Mouse (Mus musculus) liver, embryonic 16.5 days (tissue): ENCODE data around the gene Shroom3. TPM values are rescaled to one million over a fixed set of nuclear protein-coding genes. Genes with fewer than 3 reads are reported as not detected.

Source experiments
- ATAC-seq: fragments of 200-750 bp; cut with Nextera tagmentation; 2 replicates; pipeline ENCODE4 v1.8.0; 2017; ENCODE audit warnings: low read depth, mild to moderate bottlenecking, moderate number of reproducible peaks, moderate library complexity
- H3K27ac ChIP-seq: fragments of 300-500 bp; sonication (generic); 2 replicates; pipeline ENCODE4 v1.5.1; 2014; ENCODE audit warnings: mild to moderate bottlenecking, low read length
- H3K27me3 ChIP-seq: fragments of 300-500 bp; sonication (generic); 2 replicates; pipeline ENCODE4 v1.6.1; 2014; ENCODE audit warnings: low read depth, low read length, mixed read lengths; ENCODE audit not compliant: control insufficient read depth, insufficient read depth
- H3K36me3 ChIP-seq: fragments of 300-500 bp; sonication (generic); 2 replicates; pipeline ENCODE4 v1.6.1; 2014; ENCODE audit warnings: mild to moderate bottlenecking; ENCODE audit not compliant: control insufficient read depth, insufficient read depth
- H3K4me1 ChIP-seq: fragments of 300-500 bp; sonication (generic); 2 replicates; pipeline ENCODE4 v1.6.1; 2014; ENCODE audit warnings: low read depth, low read length, mixed read lengths; ENCODE audit not compliant: control insufficient read depth
- H3K4me2 ChIP-seq: fragments of 300-500 bp; sonication (generic); 2 replicates; pipeline ENCODE4 v1.6.1; 2014; ENCODE audit warnings: low read depth, low read length, mixed read lengths
- H3K4me3 ChIP-seq: fragments of 300-500 bp; sonication (generic); 2 replicates; pipeline ENCODE4 v1.5.1; 2014; ENCODE audit warnings: low read depth, mild to moderate bottlenecking, low read length
- H3K9ac ChIP-seq: fragments of 300-500 bp; sonication (generic); 2 replicates; pipeline ENCODE4 v1.6.1; 2014; ENCODE audit warnings: low read depth, low read length
- H3K9me3 ChIP-seq: fragments of 300-500 bp; sonication (generic); replicated peaks from 2 replicates; pipeline ENCODE4 v1.6.1; 2016; ENCODE audit warnings: low read length; ENCODE audit not compliant: control insufficient read depth
- WGBS: fragments of 180-500 bp; shearing (Covaris S2); extraction: QIAGEN DNeasy Blood & Tissue Kit; methylation state at CpG from one replicate; pipeline ENCODE4 v1.1.7; 2014; ENCODE audit not compliant: insufficient replicate concordance; 5-methylcytosine and 5-hydroxymethylcytosine counted together
- polyA plus RNA-seq: library from polyadenylated mRNA; unstranded; fragments of >200 nt; fragmentation: Nextera tagmentation; extraction: Ambion mirVana; gene quantifications from 2 replicates; pipeline ENCODE4 v1.2.1, GENCODE M21; 2015

The Shroom3 gene
- polyA plus RNA-seq, 1 experiment from 2014 or later = 0.31 TPM

DNA sequence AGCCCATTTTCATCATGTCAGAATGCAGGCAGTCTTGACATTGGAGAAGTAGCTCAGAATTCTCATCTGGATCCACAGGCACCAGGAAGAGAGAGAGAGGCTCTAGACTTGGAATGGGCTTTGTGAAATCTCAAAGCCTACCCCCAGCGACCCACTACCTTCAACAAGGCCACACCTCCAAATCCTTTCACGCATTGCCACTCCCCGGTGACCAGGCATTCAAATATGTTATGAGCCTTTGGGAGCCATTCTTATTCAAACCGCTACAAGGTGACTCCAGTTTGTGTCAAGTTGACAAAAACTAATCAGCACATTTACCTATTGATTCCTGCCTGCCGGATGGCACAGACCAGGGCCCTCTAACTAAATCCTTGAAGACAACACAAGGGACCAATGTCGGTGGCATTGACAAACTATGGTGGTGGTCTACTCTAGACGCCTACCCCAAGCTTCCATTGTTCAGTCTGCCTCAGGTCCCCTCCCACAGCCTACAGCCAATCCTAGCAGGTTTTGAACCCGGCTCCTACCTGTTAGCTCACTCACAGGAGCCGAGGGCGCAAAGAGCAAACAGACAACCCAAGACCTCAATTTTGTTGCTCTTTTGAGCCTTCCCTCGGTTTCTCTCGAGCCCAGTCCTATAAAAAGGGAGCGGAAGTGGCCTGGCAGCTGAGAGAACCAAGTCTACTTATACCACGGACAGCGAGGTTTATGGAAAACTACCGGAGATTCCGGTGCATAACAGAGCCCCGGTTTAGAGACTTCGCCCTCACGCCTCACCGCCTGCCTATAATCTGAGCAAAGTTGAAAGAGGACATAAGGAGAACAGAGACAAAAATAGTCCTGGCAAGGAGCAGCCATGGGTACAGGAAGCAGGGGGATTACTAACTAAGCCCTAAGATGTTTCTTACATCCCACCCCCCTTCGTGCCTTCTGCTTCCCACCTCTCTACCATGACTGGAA is 303.7 kb downstream of the Shroom3 start:
- H3K4me1 ChIP-seq = no peaks in the 10 kb centered on the region; the same call in 1 of the 2 replicates
- no peaks in the 10 kb centered on the region for H3K9me3 ChIP-seq
- H3K4me3 ChIP-seq = no peak overlapping the region
- H3K9ac ChIP-seq = no peak overlapping the region
- WGBS = 71% methylated on average over 22 of the region's 22 CpGs
- no peaks in the 10 kb centered on the region for H3K36me3 ChIP-seq
- no peaks in the 10 kb centered on the region for H3K27me3 ChIP-seq
- ATAC-seq = no peak
- no peak overlapping the region for H3K4me2 ChIP-seq
- no peak overlapping the region for H3K27ac ChIP-seq

DNA sequence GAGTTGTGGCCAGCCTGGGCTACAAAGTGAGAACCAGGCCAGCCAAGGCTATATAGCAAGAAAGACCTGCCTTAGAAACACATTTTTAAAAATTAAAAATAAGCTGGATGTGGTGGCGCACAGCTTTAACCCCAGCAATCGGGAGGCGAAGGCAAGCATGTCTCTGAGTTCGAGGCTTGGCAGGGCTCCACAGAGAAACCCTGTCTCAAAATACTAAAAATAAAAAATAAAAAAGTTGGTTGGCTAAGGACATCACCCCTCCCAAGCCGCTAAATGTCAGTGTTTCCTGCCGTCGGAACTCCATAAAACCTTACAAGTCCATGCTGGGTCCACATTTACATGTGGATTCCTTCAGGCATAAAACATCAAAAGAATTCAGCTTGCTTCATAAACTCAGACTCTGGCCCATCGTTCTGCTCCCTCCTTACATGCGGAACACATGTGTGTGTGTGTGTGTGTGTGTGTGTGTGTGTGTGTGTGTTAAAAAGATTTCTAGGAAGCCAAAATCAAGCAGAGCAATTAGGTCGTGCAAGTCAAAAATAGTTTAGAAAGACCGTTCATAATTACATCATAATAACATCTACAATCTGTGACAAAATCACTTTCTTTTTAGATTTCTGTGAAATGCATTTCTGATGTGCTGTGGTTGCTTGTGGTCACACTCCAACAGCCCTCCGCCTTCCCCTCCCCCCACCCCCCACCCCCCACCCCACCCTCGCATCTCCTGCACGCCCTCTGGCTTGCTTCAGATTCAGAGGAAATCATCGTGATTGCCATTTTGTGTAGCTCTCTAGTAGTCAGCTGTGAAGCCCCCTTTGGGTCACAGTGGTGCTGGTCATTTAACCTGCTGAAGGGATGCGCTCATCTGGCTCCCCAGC is 304.9 kb downstream of the Shroom3 start:
- no peak for ATAC-seq
- Histone ChIP-seq H3K4me1 (no peaks in the 10 kb centered on the region; the same call in 1 of the 2 replicates), H3K4me2 (no peak overlapping the region), H3K9ac (no peak overlapping the region), H3K36me3 (no peaks in the 10 kb centered on the region), H3K9me3 (no peaks in the 10 kb centered on the region), H3K27ac (no peak overlapping the region), H3K4me3 (no peak overlapping the region), H3K27me3 (no peaks in the 10 kb centered on the region)
- 49% methylated on average over 16 of the region's 16 CpGs for WGBS

DNA sequence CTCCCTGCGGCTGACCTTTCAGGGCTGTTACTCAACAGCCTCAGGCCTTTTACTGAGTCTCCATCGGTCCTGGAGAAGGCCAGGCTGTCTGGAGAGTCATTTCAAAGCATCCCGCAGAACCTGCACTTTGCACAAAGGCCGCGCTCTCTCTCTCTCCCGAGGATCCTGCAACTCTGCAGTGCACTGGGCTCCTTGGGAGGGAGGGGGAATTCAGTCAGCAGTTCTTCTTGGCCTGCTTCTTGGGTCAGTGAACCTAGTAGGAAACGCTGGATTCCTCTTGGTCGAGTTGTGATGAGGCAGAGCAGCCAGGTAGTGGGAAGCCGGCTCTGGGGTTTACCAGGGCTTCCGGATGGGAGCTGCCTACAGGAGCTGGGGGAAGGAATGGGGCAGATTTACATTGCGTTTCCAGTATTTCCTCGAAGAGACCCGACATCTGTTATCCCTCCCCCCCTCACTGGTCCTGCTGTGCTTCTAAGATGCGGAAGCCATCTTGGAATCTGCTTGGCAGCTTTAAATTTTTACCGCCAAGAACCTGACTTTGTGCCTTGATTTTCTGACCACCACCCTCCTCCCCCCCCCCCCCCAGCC is 305.6 kb downstream of the Shroom3 start:
- H3K4me1 ChIP-seq = no peaks in the 10 kb centered on the region; the same call in 1 of the 2 replicates
- no peak overlapping the region for H3K4me2 ChIP-seq
- no peak for ATAC-seq
- no peaks in the 10 kb centered on the region for H3K9me3 ChIP-seq
- no peak overlapping the region for H3K4me3 ChIP-seq
- H3K27me3 ChIP-seq = no peaks in the 10 kb centered on the region
- no peak overlapping the region for H3K27ac ChIP-seq
- no peaks in the 10 kb centered on the region for H3K36me3 ChIP-seq
- 45% methylated on average over 15 of the region's 15 CpGs for WGBS
- H3K9ac ChIP-seq = no peak overlapping the region

DNA sequence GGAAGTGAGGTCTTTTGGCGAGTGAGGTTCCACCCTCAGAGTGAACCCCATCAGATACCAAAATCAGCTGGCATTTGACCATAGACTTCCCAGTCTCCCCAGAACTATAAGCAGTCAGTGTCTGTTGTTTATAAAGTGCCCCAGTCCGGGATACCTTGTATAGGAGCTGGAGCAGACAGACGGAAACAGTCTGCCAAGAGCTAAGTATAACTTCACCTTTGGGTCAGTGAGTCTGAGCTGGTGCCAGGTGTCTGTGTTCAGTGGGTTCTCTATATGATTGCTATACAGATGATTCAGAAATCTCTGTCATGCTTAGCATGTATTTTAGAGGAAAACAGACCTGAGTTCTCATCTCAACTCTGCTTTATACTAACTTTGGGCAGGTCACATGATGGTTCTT is 308.9 kb downstream of the Shroom3 start:
- no peak overlapping the region for H3K4me3 ChIP-seq
- no peaks in the 10 kb centered on the region for H3K36me3 ChIP-seq
- H3K9me3 ChIP-seq = no peaks in the 10 kb centered on the region
- WGBS = 47% methylated on average over 3 of the region's 3 CpGs
- ATAC-seq = no peak
- no peak overlapping the region for H3K9ac ChIP-seq
- H3K27me3 ChIP-seq = no peaks in the 10 kb centered on the region
- H3K4me2 ChIP-seq = no peak overlapping the region
- H3K4me1 ChIP-seq = no peaks in the 10 kb centered on the region
- H3K27ac ChIP-seq = no peak overlapping the region

DNA sequence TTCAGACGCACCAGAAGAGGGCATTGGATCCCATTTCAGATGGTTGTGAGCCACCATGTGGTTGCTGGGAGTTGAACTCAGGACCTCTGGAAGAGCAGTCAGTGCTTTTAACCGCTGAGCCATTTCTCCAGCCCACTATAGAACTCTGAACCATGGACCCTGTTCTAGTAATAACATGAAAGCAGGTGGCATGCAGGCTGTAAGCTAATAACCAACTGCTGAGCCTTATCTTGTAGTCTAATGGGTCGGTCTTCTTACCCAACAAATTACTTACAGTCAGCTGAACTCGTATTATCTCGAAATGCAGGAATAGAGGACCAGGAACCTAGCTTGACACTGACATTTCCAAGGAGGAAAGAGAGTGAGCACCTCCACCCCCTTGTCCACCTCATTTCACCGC is 311.1 kb downstream of the Shroom3 start:
- Histone ChIP-seq H3K27ac (no peak overlapping the region), H3K27me3 (no peaks in the 10 kb centered on the region), H3K36me3 (no peaks in the 10 kb centered on the region), H3K9ac (no peak overlapping the region), H3K4me2 (no peak overlapping the region), H3K4me1 (no peaks in the 10 kb centered on the region), H3K4me3 (no peak overlapping the region), H3K9me3 (no peaks in the 10 kb centered on the region)
- no peak for ATAC-seq
- 63% methylated on average over 6 of the region's 6 CpGs for WGBS

DNA sequence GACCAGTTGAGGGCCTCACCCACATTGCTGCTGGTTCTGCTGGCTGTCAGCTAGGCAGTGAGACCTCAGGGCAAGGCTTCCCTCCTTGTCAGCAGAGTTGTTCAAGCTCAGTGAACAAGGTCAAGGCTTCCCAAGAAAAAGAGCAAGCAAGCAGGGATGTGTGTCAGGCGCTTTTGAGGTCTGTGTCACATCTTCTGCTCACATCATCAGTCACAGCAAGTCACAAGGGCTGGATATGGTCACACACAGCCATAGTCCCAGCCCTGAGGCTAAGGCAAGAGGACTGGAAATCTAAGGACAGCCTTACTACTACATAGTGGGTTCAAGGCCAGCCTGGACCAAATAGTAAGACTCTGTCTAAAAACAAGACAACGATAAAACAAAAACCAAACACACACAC is 311.6 kb downstream of the Shroom3 start:
- 74% methylated on average over 2 of the region's 2 CpGs for WGBS
- no peak overlapping the region for H3K9ac ChIP-seq
- no peak for ATAC-seq
- no peak overlapping the region for H3K4me3 ChIP-seq
- H3K27ac ChIP-seq = no peak overlapping the region
- H3K27me3 ChIP-seq = no peaks in the 10 kb centered on the region
- H3K9me3 ChIP-seq = no peaks in the 10 kb centered on the region
- no peaks in the 10 kb centered on the region for H3K36me3 ChIP-seq
- H3K4me1 ChIP-seq = no peaks in the 10 kb centered on the region
- no peak overlapping the region for H3K4me2 ChIP-seq

DNA sequence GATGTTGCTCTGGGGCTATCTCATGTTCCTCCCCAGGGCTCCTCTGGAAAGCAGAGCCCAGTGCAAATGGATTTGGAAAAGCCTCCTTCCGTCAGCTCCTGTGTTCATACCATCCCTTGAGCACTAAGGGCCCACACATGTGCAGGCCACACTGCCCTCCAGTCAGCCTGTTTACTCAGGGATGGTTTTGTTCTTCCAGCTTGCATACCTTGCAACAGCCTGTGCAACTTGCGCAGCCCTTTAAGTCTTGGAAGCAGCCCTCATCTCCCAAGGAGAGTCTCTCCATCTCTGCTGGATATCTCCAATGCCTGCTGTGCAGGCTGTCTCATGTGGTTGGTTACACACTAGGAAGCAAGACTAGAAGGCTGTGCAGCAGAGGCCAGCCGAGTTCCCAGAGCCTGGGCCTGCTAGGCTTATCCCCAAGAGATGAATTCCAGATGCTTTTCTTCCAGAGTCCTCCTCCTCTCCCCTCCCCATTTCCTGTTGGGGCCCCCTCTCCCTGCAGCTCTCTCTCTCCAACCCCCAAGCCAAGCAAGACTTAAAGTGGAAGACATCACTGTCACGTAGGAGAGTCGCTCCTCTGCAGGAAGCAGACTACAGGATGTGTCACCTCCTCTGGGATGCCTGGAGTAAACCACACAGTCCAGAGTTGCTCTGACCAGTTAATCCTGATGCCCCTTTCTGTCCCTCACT is 314.3 kb downstream of the Shroom3 start:
- WGBS = 48% methylated on average over 5 of the region's 5 CpGs
- ATAC-seq = peak; percentile 74

DNA sequence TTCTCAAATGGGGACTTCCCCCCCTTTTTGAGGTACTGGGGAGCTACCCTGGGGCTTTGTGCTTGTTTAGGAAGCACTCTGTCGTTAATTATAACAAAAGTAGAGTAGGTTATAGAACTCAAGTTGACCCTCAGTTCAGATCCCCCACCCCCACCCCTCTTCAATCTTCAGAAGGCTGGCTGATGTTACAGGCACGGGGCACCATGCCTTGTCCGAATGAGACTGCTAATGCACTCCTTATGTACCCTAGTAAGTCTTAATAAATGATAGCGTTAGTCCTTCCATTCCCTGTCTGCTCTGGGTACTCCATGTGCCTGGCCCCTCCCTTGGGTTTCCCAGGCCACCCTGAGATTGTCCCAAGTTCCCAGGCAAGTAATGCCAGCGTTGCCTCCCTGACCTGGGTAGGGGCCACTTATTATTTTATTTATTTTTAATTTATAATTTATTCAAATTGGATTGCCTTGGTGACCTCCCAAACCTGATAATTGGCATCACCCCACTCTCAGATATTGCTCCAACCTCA is 315.3 kb downstream of the Shroom3 start:
- no peaks in the 10 kb centered on the region for H3K27me3 ChIP-seq
- H3K4me3 ChIP-seq = no peak overlapping the region
- no peak overlapping the region for H3K27ac ChIP-seq
- H3K4me1 ChIP-seq = no peaks in the 10 kb centered on the region; the same call in 1 of the 2 replicates
- ATAC-seq = no peak
- WGBS = 38% methylated on average over 5 of the region's 5 CpGs
- no peak overlapping the region for H3K4me2 ChIP-seq
- no peaks in the 10 kb centered on the region for H3K36me3 ChIP-seq
- H3K9ac ChIP-seq = no peak overlapping the region
- no peaks in the 10 kb centered on the region for H3K9me3 ChIP-seq

More for the DNA sequence above, 314.3 kb downstream of the Shroom3 start:
- H3K9ac ChIP-seq = no peak overlapping the region
- no peaks in the 10 kb centered on the region for H3K9me3 ChIP-seq
- peak overlapping the region; percentile 48 for H3K27ac ChIP-seq
- no peak overlapping the region for H3K4me2 ChIP-seq
- no peaks in the 10 kb centered on the region for H3K27me3 ChIP-seq
- no peaks in the 10 kb centered on the region for H3K36me3 ChIP-seq
- H3K4me1 ChIP-seq = no peaks in the 10 kb centered on the region; the same call in 1 of the 2 replicates
- H3K4me3 ChIP-seq = no peak overlapping the region
